Mouse (Mus musculus) brain, embryonic 18.5 days (tissue): Measurements from ENCODE around the gene Col4a1.

Experiments
- DNase-seq: peaks from one replicate; pipeline ENCODE4 v3.0.0-alpha.2; 2012; ENCODE audit warnings: low read depth, low spot score

The Col4a1 gene

GRCm38 (mm10) chr8:11181420-11182147, 131.0 kb downstream of the Col4a1 start:
- DNase-seq = no peak

- no peak for DNase-seq
Measured at GRCm38 (mm10) chr8:11179869-11180268, 132.8 kb downstream of the Col4a1 start.

- no peak for DNase-seq
Measured at GRCm38 (mm10) chr8:11176393-11176792, 136.2 kb downstream of the Col4a1 start.

GRCm38 (mm10) chr8:11173284-11174191, 139.1 kb downstream of the Col4a1 start:
- no peak for DNase-seq

- no peak for DNase-seq
Measured at GRCm38 (mm10) chr8:11171526-11171925, 141.1 kb downstream of the Col4a1 start.

- DNase-seq = no peak
Measured at GRCm38 (mm10) chr8:11169383-11169782, 143.2 kb downstream of the Col4a1 start.

- no peak for DNase-seq
Measured at GRCm38 (mm10) chr8:11168780-11169179, 143.8 kb downstream of the Col4a1 start.

GRCm38 (mm10) chr8:11167955-11168354, 144.7 kb downstream of the Col4a1 start:
- no peak for DNase-seq

- DNase-seq = no peak
Measured at GRCm38 (mm10) chr8:11165592-11165991, 147.0 kb downstream of the Col4a1 start.

- no peak for DNase-seq
Measured at GRCm38 (mm10) chr8:11156319-11156692, 156.3 kb downstream of the Col4a1 start.

- no peak for DNase-seq
Measured at GRCm38 (mm10) chr8:11155579-11156318, 156.9 kb downstream of the Col4a1 start.

GRCm38 (mm10) chr8:11150268-11150667, 162.4 kb downstream of the Col4a1 start:
- DNase-seq = no peak

- DNase-seq = no peak
Measured at GRCm38 (mm10) chr8:11149201-11149810, 163.3 kb downstream of the Col4a1 start.

- DNase-seq = no peak
Measured at GRCm38 (mm10) chr8:11148797-11149196, 163.8 kb downstream of the Col4a1 start.
